Mouse (Mus musculus): ENCODE results near the gene Tmem14a.

GRCm38 (mm10) chr1:21264747-21265146 lies 46.4 kb downstream of the Tmem14a start:
- TF ChIP-seq CTCF (IDR thresholded peaks at IDR 0.05; ENCODE audit: low read depth) = no peak
- no peak for TF ChIP-seq EP300 (IDR thresholded peaks at IDR 0.05; ENCODE audit: low read depth)
